8 mouse cellular contexts compared by ENCODE assay signal in genomic region chr17:33956336-33956735, GRCm38 (mm10). TPM values are rescaled to one million over a fixed set of nuclear protein-coding genes. Genes with fewer than 3 reads are reported as not detected.
A peak's percentile ranks its signal among the peaks of the same experiment; 100 is the strongest.
DNase-seq lines count a peak whose midpoint lies in the region; ATAC-seq and TF ChIP-seq lines count a peak whose summit lies in the region.

No protein-coding gene starts in this region.

- DNase-seq in liver, adult 2 months (ENCODE audit: extremely low read depth, low read depth, low spot score): no peak
- no peak for DNase-seq in liver
- DNase-seq in embryonic facial prominence, embryonic 14.5 days (ENCODE audit: low spot score): no peak
- DNase-seq in gastrocnemius, postnatal 36 days: no peak
- no peak for DNase-seq in adrenal gland, postnatal 4 days (ENCODE audit: low spot score in 2 of 2)
- no peak for DNase-seq in adrenal gland, postnatal 25 days

- intact Hi-C loops in gastrocnemius, postnatal 36 days (cut with DNase I): no loop called here

- no peak for TF ChIP-seq CTCF in liver, adult 2 months (IDR thresholded peaks at IDR 0.05; ENCODE audit: low read depth, low read length)

- peaks cover 21% of the 10 kb centered on the region for H3K36me3 ChIP-seq in liver, adult 2 months (ENCODE audit: control insufficient read depth, insufficient read depth, low read length)
- peaks cover 60% of the 10 kb centered on the region for H3K36me3 ChIP-seq in embryonic facial prominence, embryonic 14.5 days (ENCODE audit: control insufficient read depth, insufficient read depth, low read length)
- peaks cover 20% of the 10 kb centered on the region for H3K36me3 ChIP-seq in intestine, embryonic 15.5 days
- peaks cover 65% of the 10 kb centered on the region for H3K36me3 ChIP-seq in neural tube, embryonic 13.5 days

- TF ChIP-seq POLR2A in liver, adult 2 months (IDR thresholded peaks at IDR 0.05; ENCODE audit: extremely low read depth, insufficient read depth, low read length): no peak

- peak overlapping the region; percentile 80 for H3K4me2 ChIP-seq in embryonic facial prominence, embryonic 14.5 days (ENCODE audit: low read depth, low read length)
- H3K4me2 ChIP-seq in intestine, embryonic 15.5 days (replicated peaks): peak overlapping the region; percentile 67
- H3K4me2 ChIP-seq in neural tube, embryonic 13.5 days: peak overlapping the region; percentile 83

- no peaks in the 10 kb centered on the region for H3K9me3 ChIP-seq in embryonic facial prominence, embryonic 14.5 days (ENCODE audit: control insufficient read depth, low read length)
- no peaks in the 10 kb centered on the region for H3K9me3 ChIP-seq in intestine, embryonic 15.5 days
- no peaks in the 10 kb centered on the region for H3K9me3 ChIP-seq in neural tube, embryonic 13.5 days

- 5% methylated on average over 10 of the region's 10 CpGs for WGBS in liver, adult 2 months
- WGBS in embryonic facial prominence, embryonic 14.5 days: 8% methylated on average over 10 of the region's 10 CpGs
- WGBS in intestine, embryonic 15.5 days: 7% methylated on average over 10 of the region's 10 CpGs
- 13% methylated on average over 10 of the region's 10 CpGs for WGBS in neural tube, embryonic 13.5 days

- peaks cover 5% of the 10 kb centered on the region; the same call in 1 of the 2 replicates for H3K79me2 ChIP-seq in liver, adult 2 months (ENCODE audit: control insufficient read depth, insufficient read depth, low read length)

- no peak for ATAC-seq in embryonic facial prominence, embryonic 14.5 days (ENCODE audit: low read depth)
- ATAC-seq in intestine, embryonic 15.5 days: no peak
- ATAC-seq in neural tube, embryonic 13.5 days (ENCODE audit: low read depth): no peak

- H3K4me1 ChIP-seq in liver, adult 2 months (ENCODE audit: control insufficient read depth, insufficient read depth, low read length): peaks cover 9% of the 10 kb centered on the region
- H3K4me1 ChIP-seq in embryonic facial prominence, embryonic 14.5 days (ENCODE audit: control insufficient read depth, insufficient read depth, low read length): peaks cover 29% of the 10 kb centered on the region
- H3K4me1 ChIP-seq in intestine, embryonic 15.5 days (replicated peaks): peaks cover 26% of the 10 kb centered on the region
- peaks cover 55% of the 10 kb centered on the region for H3K4me1 ChIP-seq in neural tube, embryonic 13.5 days (replicated peaks)

- H3K9ac ChIP-seq in liver, adult 2 months (ENCODE audit: low read depth, low read length): peak overlapping the region; percentile 83
- peak overlapping the region; percentile 77 for H3K9ac ChIP-seq in embryonic facial prominence, embryonic 14.5 days (ENCODE audit: low read depth, low read length)
- H3K9ac ChIP-seq in intestine, embryonic 15.5 days: peak overlapping the region; percentile 77
- peak overlapping the region; percentile 87 for H3K9ac ChIP-seq in neural tube, embryonic 13.5 days

- H3K27ac ChIP-seq in liver, adult 2 months (replicated peaks; ENCODE audit: insufficient read depth, low read depth, low read length): peak overlapping the region; percentile 93
- H3K27ac ChIP-seq in embryonic facial prominence, embryonic 14.5 days (replicated peaks; ENCODE audit: low read depth, low read length): peak overlapping the region; percentile 82
- H3K27ac ChIP-seq in intestine, embryonic 15.5 days: peak overlapping the region; percentile 88; the same call in 1 of the 2 replicates
- H3K27ac ChIP-seq in neural tube, embryonic 13.5 days (replicated peaks): peak overlapping the region; percentile 93

- H3K4me3 ChIP-seq in liver, adult 2 months (ENCODE audit: insufficient read depth, low read depth, low read length): peak overlapping the region; percentile 81
- peak overlapping the region; percentile 99 for H3K4me3 ChIP-seq in embryonic facial prominence, embryonic 14.5 days (ENCODE audit: low read depth, low read length)
- peak overlapping the region; percentile 84 for H3K4me3 ChIP-seq in intestine, embryonic 15.5 days (replicated peaks)
- peak overlapping the region; percentile 96 for H3K4me3 ChIP-seq in neural tube, embryonic 13.5 days

- no peaks in the 10 kb centered on the region for H3K27me3 ChIP-seq in liver, adult 2 months (ENCODE audit: control insufficient read depth, insufficient read depth, low read length)
- H3K27me3 ChIP-seq in embryonic facial prominence, embryonic 14.5 days (replicated peaks; ENCODE audit: control insufficient read depth, insufficient read depth, low read length): no peaks in the 10 kb centered on the region
- H3K27me3 ChIP-seq in intestine, embryonic 15.5 days (replicated peaks): no peaks in the 10 kb centered on the region
- H3K27me3 ChIP-seq in neural tube, embryonic 13.5 days: no peaks in the 10 kb centered on the region

RNA-seq across cellular contexts. Expression of gene Rps18, which starts 0.5 kb away (rescaled TPM):
- total RNA-seq in liver, adult 2 months (2014; rRNA removed): 1,559 and 1,933 TPM in 2 replicates
- 224 and 252 TPM in 2 replicates for polyA plus RNA-seq in liver, adult 2 months (2012; rRNA removed)
- polyA plus RNA-seq in embryonic facial prominence, embryonic 14.5 days (2014; fragmentation: Nextera tagmentation; extraction: Ambion mirVana): 2,078 and 2,095 TPM in 2 replicates
- 1,812 and 1,948 TPM in 2 replicates for polyA plus RNA-seq in intestine, embryonic 15.5 days (2015; fragmentation: Nextera tagmentation; extraction: Ambion mirVana)
- 912 and 939 TPM in 2 replicates for polyA plus RNA-seq in neural tube, embryonic 13.5 days (2015; fragmentation: Nextera tagmentation; extraction: Ambion mirVana)
- 100 to 1,000 TPM; 282 to 369 TPM for total RNA-seq in gastrocnemius, postnatal 36 days (2021)
- 1,000 to 10,000 TPM; 1,180 to 1,281 TPM for total RNA-seq in adrenal gland, postnatal 4 days (2021)
- 630 and 736 TPM in 2 replicates for total RNA-seq in adrenal gland, postnatal 25 days (2021)

RNA-seq across cellular contexts. Expression of gene Vps52, which starts 0.7 kb away (rescaled TPM):
- total RNA-seq in liver, adult 2 months (2014; rRNA removed): 10.5 and 10.9 TPM in 2 replicates
- 31.1 and 40.6 TPM in 2 replicates for polyA plus RNA-seq in liver, adult 2 months (2012; rRNA removed)
- 38.6 and 41.6 TPM in 2 replicates for polyA plus RNA-seq in embryonic facial prominence, embryonic 14.5 days (2014; fragmentation: Nextera tagmentation; extraction: Ambion mirVana)
- 44.0 and 47.4 TPM in 2 replicates for polyA plus RNA-seq in intestine, embryonic 15.5 days (2015; fragmentation: Nextera tagmentation; extraction: Ambion mirVana)
- 63.5 and 67.5 TPM in 2 replicates for polyA plus RNA-seq in neural tube, embryonic 13.5 days (2015; fragmentation: Nextera tagmentation; extraction: Ambion mirVana)
- 10 to 100 TPM; 30.5 to 30.6 TPM for total RNA-seq in gastrocnemius, postnatal 36 days (2021)
- 10 to 100 TPM; 62.8 to 72.5 TPM for total RNA-seq in adrenal gland, postnatal 4 days (2021)
- total RNA-seq in adrenal gland, postnatal 25 days (2021): 57.4 and 70.0 TPM in 2 replicates

RNA-seq across cellular contexts. Expression of gene B3galt4, which starts 5.0 kb away (rescaled TPM):
- total RNA-seq in liver, adult 2 months (2014; rRNA removed): 0.54 and 0.55 TPM in 2 replicates
- polyA plus RNA-seq in liver, adult 2 months (2012; rRNA removed): 0.68 and 0.97 TPM in 2 replicates
- polyA plus RNA-seq in embryonic facial prominence, embryonic 14.5 days (2014; fragmentation: Nextera tagmentation; extraction: Ambion mirVana): 4.4 and 5.7 TPM in 2 replicates
- polyA plus RNA-seq in intestine, embryonic 15.5 days (2015; fragmentation: Nextera tagmentation; extraction: Ambion mirVana): 9.8 TPM in 2 replicates
- polyA plus RNA-seq in neural tube, embryonic 13.5 days (2015; fragmentation: Nextera tagmentation; extraction: Ambion mirVana): 10.8 and 11.7 TPM in 2 replicates
- total RNA-seq in gastrocnemius, postnatal 36 days (2021): 1 to 10 TPM; 1.5 to 1.6 TPM
- 1 to 10 TPM; 7.1 to 7.2 TPM for total RNA-seq in adrenal gland, postnatal 4 days (2021)
- 8.5 and 8.9 TPM in 2 replicates for total RNA-seq in adrenal gland, postnatal 25 days (2021)

RNA-seq across cellular contexts. Expression of gene Wdr46, which starts 15.9 kb away (rescaled TPM):
- 9.3 and 11.3 TPM in 2 replicates for total RNA-seq in liver, adult 2 months (2014; rRNA removed)
- polyA plus RNA-seq in liver, adult 2 months (2012; rRNA removed): 13.2 and 16.4 TPM in 2 replicates
- 15.4 and 20.2 TPM in 2 replicates for polyA plus RNA-seq in embryonic facial prominence, embryonic 14.5 days (2014; fragmentation: Nextera tagmentation; extraction: Ambion mirVana)
- polyA plus RNA-seq in intestine, embryonic 15.5 days (2015; fragmentation: Nextera tagmentation; extraction: Ambion mirVana): 37.1 and 38.5 TPM in 2 replicates
- 26.9 and 27.6 TPM in 2 replicates for polyA plus RNA-seq in neural tube, embryonic 13.5 days (2015; fragmentation: Nextera tagmentation; extraction: Ambion mirVana)
- total RNA-seq in gastrocnemius, postnatal 36 days (2021): 1 to 10 TPM; 8.4 to 9.7 TPM
- 10 to 100 TPM; 35.1 to 35.2 TPM for total RNA-seq in adrenal gland, postnatal 4 days (2021)
- total RNA-seq in adrenal gland, postnatal 25 days (2021): 38.7 and 40.4 TPM in 2 replicates

RNA-seq across cellular contexts. Expression of gene Pfdn6, which starts 16.2 kb away (rescaled TPM):
- total RNA-seq in liver, adult 2 months (2014; rRNA removed): 37.9 and 40.8 TPM in 2 replicates
- polyA plus RNA-seq in liver, adult 2 months (2012; rRNA removed): 15.5 and 21.9 TPM in 2 replicates
- 122 and 124 TPM in 2 replicates for polyA plus RNA-seq in embryonic facial prominence, embryonic 14.5 days (2014; fragmentation: Nextera tagmentation; extraction: Ambion mirVana)
- 153 and 159 TPM in 2 replicates for polyA plus RNA-seq in intestine, embryonic 15.5 days (2015; fragmentation: Nextera tagmentation; extraction: Ambion mirVana)
- polyA plus RNA-seq in neural tube, embryonic 13.5 days (2015; fragmentation: Nextera tagmentation; extraction: Ambion mirVana): 178 and 182 TPM in 2 replicates
- 10 to 100 TPM; 56.7 to 58.6 TPM for total RNA-seq in gastrocnemius, postnatal 36 days (2021)
- 10 to 100 TPM; 96.5 to 98.1 TPM for total RNA-seq in adrenal gland, postnatal 4 days (2021)
- 101 and 102 TPM in 2 replicates for total RNA-seq in adrenal gland, postnatal 25 days (2021)
